Comparison of ENCODE assay signal across 14 mouse cellular contexts in the genomic region with DNA sequence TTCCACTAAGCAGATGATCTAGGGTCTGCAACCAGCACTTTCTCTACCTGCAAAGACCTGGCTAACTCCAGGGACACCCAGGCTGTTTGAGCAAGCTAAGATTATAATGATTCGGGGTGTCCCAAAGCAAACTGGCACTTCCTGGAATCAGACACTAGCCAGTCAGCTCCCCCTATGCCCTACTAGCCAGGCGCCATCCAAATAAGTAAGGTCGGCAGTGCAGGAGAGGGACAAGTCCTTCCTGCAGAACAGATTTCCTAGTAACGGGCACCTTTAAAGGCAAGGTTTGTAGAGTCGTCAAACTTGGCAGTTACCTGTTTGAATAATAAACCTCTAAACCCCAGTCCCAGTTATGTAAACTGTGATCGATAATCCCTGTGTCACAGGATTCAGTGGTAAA. TPM values are rescaled to one million over a fixed set of nuclear protein-coding genes. Genes with fewer than 3 reads are reported as not detected.
DNase-seq lines count a peak whose midpoint lies in the region; ATAC-seq and TF ChIP-seq lines count a peak whose summit lies in the region.
"Had no signal": no experiment of that assay in that cellular context is flagged by ENCODE, and none has a peak within 500 bp of the region (broad histone marks: within the 10 kb centered on the region; RNA-seq: fewer than 3 reads in every experiment).

No protein-coding gene starts in this region.

- peak overlapping the region; percentile 0; the same call in 1 of the 2 replicates for H3K9ac ChIP-seq in heart, adult 2 months (ENCODE audit: low read depth, low read length)
- H3K9ac ChIP-seq in liver, adult 2 months (ENCODE audit: low read depth, low read length), result no peak overlapping the region
- H3K9ac ChIP-seq in liver, embryonic 12.5 days, result no peak overlapping the region
- H3K9ac ChIP-seq in forebrain, embryonic 16.5 days (replicated peaks; ENCODE audit: low read depth, low read length), result no peak overlapping the region
- H3K9ac ChIP-seq in midbrain, embryonic 16.5 days (ENCODE audit: low read depth, low read length), result no peak overlapping the region
- H3K9ac ChIP-seq: embryonic facial prominence, embryonic 15.5 days; neural tube, embryonic 12.5 days; stomach, embryonic 15.5 days had no signal

- no peak for TF ChIP-seq EP300 in heart, adult 2 months (IDR thresholded peaks at IDR 0.05; ENCODE audit: insufficient read depth, low read depth, low read length)

- H3K4me2 ChIP-seq in liver, embryonic 12.5 days, result no peak overlapping the region
- H3K4me2 ChIP-seq in forebrain, embryonic 16.5 days (ENCODE audit: low read length), result no peak overlapping the region
- H3K4me2 ChIP-seq in midbrain, embryonic 16.5 days (ENCODE audit: low read length), result no peak overlapping the region
- H3K4me2 ChIP-seq: embryonic facial prominence, embryonic 15.5 days had no signal

- H3K4me1 ChIP-seq in heart, adult 2 months (ENCODE audit: control insufficient read depth, insufficient read depth, low read length), result peaks cover 12% of the 10 kb centered on the region
- no peaks in the 10 kb centered on the region; the same call in 1 of the 2 replicates for H3K4me1 ChIP-seq in liver, adult 2 months (ENCODE audit: control insufficient read depth, insufficient read depth, low read length)
- peaks cover 14% of the 10 kb centered on the region; the same call in 1 of the 2 replicates for H3K4me1 ChIP-seq in liver, embryonic 12.5 days
- peaks cover 7% of the 10 kb centered on the region; the same call in 1 of the 2 replicates for H3K4me1 ChIP-seq in forebrain, embryonic 16.5 days (replicated peaks; ENCODE audit: control insufficient read depth, insufficient read depth, low read length)
- H3K4me1 ChIP-seq in midbrain, embryonic 16.5 days (ENCODE audit: control insufficient read depth, insufficient read depth, low read length), result peaks cover 13% of the 10 kb centered on the region

- H3K4me3 ChIP-seq in heart, adult 2 months, result peak overlapping the region; percentile 24; the same call in 1 of the 2 replicates
- H3K4me3 ChIP-seq in liver, adult 2 months (ENCODE audit: insufficient read depth, low read depth, low read length), result no peak overlapping the region
- H3K4me3 ChIP-seq in liver, embryonic 12.5 days, result no peak overlapping the region
- no peak overlapping the region for H3K4me3 ChIP-seq in forebrain, embryonic 16.5 days (replicated peaks; ENCODE audit: low read length)
- H3K4me3 ChIP-seq in midbrain, embryonic 16.5 days (ENCODE audit: low read depth, low read length), result no peak overlapping the region
- H3K4me3 ChIP-seq: embryonic facial prominence, embryonic 15.5 days; megakaryocyte, embryonic 14.5 days; neural tube, embryonic 12.5 days; stomach, embryonic 15.5 days had no signal

- DNase-seq in heart, adult 2 months, result no peak
- no peak for DNase-seq in heart, adult 8-10 months (ENCODE audit: low spot score)
- DNase-seq in liver, adult 2 months (ENCODE audit: extremely low read depth, low read depth, low spot score), result peak; percentile 83
- no peak for DNase-seq in embryo, embryonic 9.5 days (ENCODE audit: extremely low spot score)
- DNase-seq in cerebellum, postnatal 10 days, result no peak
- DNase-seq: lung, adult 2 months; thymus, postnatal 4 days had no signal

- no peak for TF ChIP-seq CTCF in heart, adult 2 months (IDR thresholded peaks at IDR 0.05)
- TF ChIP-seq CTCF in liver, adult 2 months (IDR thresholded peaks at IDR 0.05; ENCODE audit: low read depth, low read length), result no peak

- no peaks in the 10 kb centered on the region for H3K36me3 ChIP-seq in heart, adult 2 months (ENCODE audit: control insufficient read depth, insufficient read depth, low read length)
- H3K36me3 ChIP-seq in liver, adult 2 months (ENCODE audit: control insufficient read depth, insufficient read depth, low read length), result no peaks in the 10 kb centered on the region
- H3K36me3 ChIP-seq in liver, embryonic 12.5 days, result peaks cover 4% of the 10 kb centered on the region; the same call in 1 of the 2 replicates
- no peaks in the 10 kb centered on the region for H3K36me3 ChIP-seq in forebrain, embryonic 16.5 days (ENCODE audit: control insufficient read depth, insufficient read depth)
- no peaks in the 10 kb centered on the region for H3K36me3 ChIP-seq in midbrain, embryonic 16.5 days (ENCODE audit: control insufficient read depth, insufficient read depth, low read length)
- H3K36me3 ChIP-seq: neural tube, embryonic 12.5 days; stomach, embryonic 15.5 days had no signal

- no peak for ATAC-seq in liver, embryonic 12.5 days
- ATAC-seq in forebrain, embryonic 16.5 days, result no peak
- no peak for ATAC-seq in midbrain, embryonic 16.5 days

- peak overlapping the region; percentile 89 for H3K27ac ChIP-seq in heart, adult 2 months
- H3K27ac ChIP-seq in liver, adult 2 months (replicated peaks; ENCODE audit: insufficient read depth, low read depth, low read length), result no peak overlapping the region
- no peak overlapping the region for H3K27ac ChIP-seq in liver, embryonic 12.5 days
- H3K27ac ChIP-seq in forebrain, embryonic 16.5 days (ENCODE audit: low read length), result peak overlapping the region; percentile 68; the same call in 1 of the 2 replicates
- peak overlapping the region; percentile 88 for H3K27ac ChIP-seq in midbrain, embryonic 16.5 days (ENCODE audit: low read length)
- H3K27ac ChIP-seq: neural tube, embryonic 12.5 days; stomach, embryonic 15.5 days had no signal

- WGBS in heart, adult 2 months, result 29% methylated on average over 6 of the region's 6 CpGs
- 33% methylated on average over 6 of the region's 6 CpGs for WGBS in liver, adult 2 months
- WGBS in liver, embryonic 12.5 days (ENCODE audit: insufficient replicate concordance), result 67% methylated on average over 6 of the region's 6 CpGs
- 79% methylated on average over 6 of the region's 6 CpGs for WGBS in forebrain, embryonic 16.5 days
- 70% methylated on average over 6 of the region's 6 CpGs for WGBS in midbrain, embryonic 16.5 days

- H3K27me3 ChIP-seq in heart, adult 2 months (ENCODE audit: control insufficient read depth, insufficient read depth, low read length), result no peaks in the 10 kb centered on the region
- no peaks in the 10 kb centered on the region for H3K27me3 ChIP-seq in liver, adult 2 months (ENCODE audit: control insufficient read depth, insufficient read depth, low read length)
- H3K27me3 ChIP-seq in liver, embryonic 12.5 days (replicated peaks), result no peaks in the 10 kb centered on the region
- no peaks in the 10 kb centered on the region for H3K27me3 ChIP-seq in forebrain, embryonic 16.5 days (replicated peaks; ENCODE audit: control insufficient read depth, insufficient read depth, low read length)
- H3K27me3 ChIP-seq in midbrain, embryonic 16.5 days (ENCODE audit: control insufficient read depth, insufficient read depth, low read depth, low read length), result no peaks in the 10 kb centered on the region
- H3K27me3 ChIP-seq: embryonic facial prominence, embryonic 15.5 days; neural tube, embryonic 12.5 days; stomach, embryonic 15.5 days had no signal

- H3K79me2 ChIP-seq in heart, adult 2 months (replicated peaks; ENCODE audit: control insufficient read depth, insufficient read depth, low read length), result no peaks in the 10 kb centered on the region
- no peaks in the 10 kb centered on the region for H3K79me2 ChIP-seq in liver, adult 2 months (ENCODE audit: control insufficient read depth, insufficient read depth, low read length)

- TF ChIP-seq POLR2A in heart, adult 2 months (IDR thresholded peaks at IDR 0.05; ENCODE audit: insufficient read depth, low read depth, low read length), result no peak
- no peak for TF ChIP-seq POLR2A in liver, adult 2 months (IDR thresholded peaks at IDR 0.05; ENCODE audit: extremely low read depth, insufficient read depth, low read length)

- H3K9me3 ChIP-seq in liver, embryonic 12.5 days (replicated peaks), result no peaks in the 10 kb centered on the region
- H3K9me3 ChIP-seq in forebrain, embryonic 16.5 days (ENCODE audit: control insufficient read depth, low read length), result no peaks in the 10 kb centered on the region
- H3K9me3 ChIP-seq in midbrain, embryonic 16.5 days (replicated peaks; ENCODE audit: control insufficient read depth, low read length, poor library complexity, severe bottlenecking), result no peaks in the 10 kb centered on the region
- H3K9me3 ChIP-seq: embryonic facial prominence, embryonic 15.5 days; megakaryocyte, embryonic 14.5 days; neural tube, embryonic 12.5 days; stomach, embryonic 15.5 days had no signal

- intact Hi-C loops in heart, adult 2 months (cut with DNase I), result loop anchor here (2.0 to 5.0 kb wide), 3 partner anchors 32 to 107 kb away; a partner anchor contains a TSS

RNA-seq across cellular contexts. Expression of a gene that starts 31.2 kb away (rescaled TPM):
- total RNA-seq in heart, adult 2 months (2021), result under 1 TPM; 0.66 to 0.70 TPM
- polyA plus RNA-seq in heart, adult 2 months (2012; rRNA removed), result 1.1 and 3.7 TPM in 2 replicates
- total RNA-seq in heart, adult 8-10 months (2022), result 1 to 10 TPM in 2 of 4 experiments, under 1 TPM in 2; 0.62 to 1.3 (median 1.0) TPM
- 0.07 TPM in 1 of 2 replicates, not detected in the other for total RNA-seq in liver, adult 2 months (2014; rRNA removed)
- polyA plus RNA-seq in liver, adult 2 months (2012; rRNA removed), result 0.02 TPM in 2 replicates
- polyA plus RNA-seq in liver, embryonic 12.5 days (2016; fragmentation: Nextera tagmentation; extraction: Ambion mirVana), result 0.04 TPM in 2 replicates
- 0.96 and 1.7 TPM in 2 replicates for polyA plus RNA-seq in forebrain, embryonic 16.5 days (2015; fragmentation: Nextera tagmentation; extraction: Ambion mirVana)
- polyA plus RNA-seq in midbrain, embryonic 16.5 days (2015; fragmentation: Nextera tagmentation; extraction: Ambion mirVana), result 1.2 and 1.5 TPM in 2 replicates

RNA-seq across cellular contexts. Expression of a gene that starts 54.6 kb away (rescaled TPM):
- total RNA-seq in heart, adult 2 months (2021), result 10 to 100 TPM; 21.3 to 22.3 TPM
- 17.8 and 25.2 TPM in 2 replicates for polyA plus RNA-seq in heart, adult 2 months (2012; rRNA removed)
- 10 to 100 TPM; 20.2 to 23.0 (median 21.6) TPM for total RNA-seq in heart, adult 8-10 months (2022)
- 8.0 and 9.3 TPM in 2 replicates for total RNA-seq in liver, adult 2 months (2014; rRNA removed)
- polyA plus RNA-seq in liver, adult 2 months (2012; rRNA removed), result 11.8 and 14.9 TPM in 2 replicates
- polyA plus RNA-seq in liver, embryonic 12.5 days (2016; fragmentation: Nextera tagmentation; extraction: Ambion mirVana), result 69.5 and 73.2 TPM in 2 replicates
- 48.6 and 52.4 TPM in 2 replicates for polyA plus RNA-seq in forebrain, embryonic 16.5 days (2015; fragmentation: Nextera tagmentation; extraction: Ambion mirVana)
- 42.3 and 46.2 TPM in 2 replicates for polyA plus RNA-seq in midbrain, embryonic 16.5 days (2015; fragmentation: Nextera tagmentation; extraction: Ambion mirVana)

Comparison
In these comparisons a context has a peak if more than half of its experiments do, and no peak if none do; other contexts are left out.
1. H3K27ac ChIP-seq: peak in heart, adult 2 months (single experiment), forebrain, embryonic 16.5 days (single experiment) and midbrain, embryonic 16.5 days (single experiment); none in liver, adult 2 months (single experiment) and liver, embryonic 12.5 days (single experiment).